Mouse (Mus musculus): Measurements from ENCODE around the gene Exoc3l4. TPM values are rescaled to one million over a fixed set of nuclear protein-coding genes. Genes with fewer than 3 reads are reported as not detected.
A peak's percentile ranks its signal among the peaks of the same experiment; 100 is the strongest.

Gene Exoc3l4
- polyA plus RNA-seq, 1 experiment from 2014 or later = 1.9 TPM

GRCm38 (mm10) chr12:111441523-111441922 lies 24.7 kb downstream of the Exoc3l4 start:
- H3K4me3 ChIP-seq = no peak overlapping the region
- H3K9ac ChIP-seq = no peak overlapping the region
- peaks cover 52% of the 10 kb centered on the region for H3K27me3 ChIP-seq (replicated peaks)
- H3K36me3 ChIP-seq (replicated peaks) = no peaks in the 10 kb centered on the region
- no peak overlapping the region for H3K27ac ChIP-seq
- peaks cover 18% of the 10 kb centered on the region for H3K4me1 ChIP-seq
- no peaks in the 10 kb centered on the region for H3K9me3 ChIP-seq
- no peak for ATAC-seq (replicated peaks)
- no peak overlapping the region for H3K4me2 ChIP-seq
- 64% methylated on average over 3 of the region's 3 CpGs for WGBS

GRCm38 (mm10) chr12:111442309-111443010 lies 25.6 kb downstream of the Exoc3l4 start, which contains the start of gene Tnfaip2:
Tnfaip2 (plus strand) TSS chr12:111442469.
- Histone ChIP-seq H3K27me3 (replicated peaks) (peaks cover 61% of the 10 kb centered on the region), H3K27ac (no peak within 1 kb of the TSS), H3K9me3 (no peaks in the 10 kb centered on the region), H3K4me2 (peak within 1 kb of the TSS; percentile 62), H3K36me3 (replicated peaks) (no peaks in the 10 kb centered on the region), H3K4me3 (peak within 1 kb of the TSS; percentile 37), H3K9ac (no peak within 1 kb of the TSS), H3K4me1 (peaks cover 18% of the 10 kb centered on the region)
- peak; percentile 53 for ATAC-seq (replicated peaks)
- WGBS = 1% methylated on average over 48 of the region's 48 CpGs

GRCm38 (mm10) chr12:111443011-111443870 lies 26.4 kb downstream of the Exoc3l4 start:
- WGBS = 15% methylated on average over 15 of the region's 15 CpGs
- ATAC-seq (replicated peaks) = no peak
- Histone ChIP-seq H3K4me3 (peak overlapping the region; percentile 37; the same call in 1 of the 2 replicates), H3K36me3 (replicated peaks) (no peaks in the 10 kb centered on the region), H3K4me2 (peak overlapping the region; percentile 62), H3K4me1 (peaks cover 18% of the 10 kb centered on the region), H3K27me3 (replicated peaks) (peaks cover 69% of the 10 kb centered on the region), H3K9me3 (no peaks in the 10 kb centered on the region), H3K27ac (no peak overlapping the region), H3K9ac (no peak overlapping the region)

- Histone ChIP-seq H3K27me3 (replicated peaks) (peaks cover 78% of the 10 kb centered on the region), H3K36me3 (replicated peaks) (no peaks in the 10 kb centered on the region), H3K4me2 (no peak overlapping the region), H3K4me1 (peaks cover 18% of the 10 kb centered on the region), H3K27ac (no peak overlapping the region), H3K9me3 (no peaks in the 10 kb centered on the region), H3K4me3 (no peak overlapping the region), H3K9ac (no peak overlapping the region)
- ATAC-seq (replicated peaks) = no peak
- 23% methylated on average over 10 of the region's 10 CpGs for WGBS
These were observed 27.4 kb downstream of the Exoc3l4 start for GRCm38 (mm10) chr12:111443921-111444831.

GRCm38 (mm10) chr12:111445161-111445889 lies 28.5 kb downstream of the Exoc3l4 start:
- H3K9ac ChIP-seq = no peak overlapping the region
- ATAC-seq (replicated peaks) = no peak
- H3K4me1 ChIP-seq = peaks cover 18% of the 10 kb centered on the region
- no peak overlapping the region for H3K27ac ChIP-seq
- H3K4me3 ChIP-seq = peak overlapping the region; percentile 27
- WGBS = 4% methylated on average over 51 of the region's 52 CpGs
- no peaks in the 10 kb centered on the region for H3K36me3 ChIP-seq (replicated peaks)
- peaks cover 88% of the 10 kb centered on the region for H3K27me3 ChIP-seq (replicated peaks)
- H3K9me3 ChIP-seq = no peaks in the 10 kb centered on the region
- H3K4me2 ChIP-seq = peak overlapping the region; percentile 43

- WGBS = 5% methylated on average over 27 of the region's 27 CpGs
- peak overlapping the region; percentile 27 for H3K4me3 ChIP-seq
- H3K36me3 ChIP-seq (replicated peaks) = no peaks in the 10 kb centered on the region
- H3K9me3 ChIP-seq = no peaks in the 10 kb centered on the region
- no peak for ATAC-seq (replicated peaks)
- H3K27ac ChIP-seq = no peak overlapping the region
- H3K27me3 ChIP-seq (replicated peaks) = peaks cover 93% of the 10 kb centered on the region
- H3K4me2 ChIP-seq = peak overlapping the region; percentile 43
- H3K4me1 ChIP-seq = peaks cover 18% of the 10 kb centered on the region
- no peak overlapping the region for H3K9ac ChIP-seq
These were observed 29.2 kb downstream of the Exoc3l4 start for GRCm38 (mm10) chr12:111445890-111446613.

- H3K27ac ChIP-seq = no peak overlapping the region
- no peak overlapping the region for H3K4me3 ChIP-seq
- no peak overlapping the region for H3K4me2 ChIP-seq
- no peak overlapping the region for H3K9ac ChIP-seq
- WGBS = 16% methylated on average over 5 of the region's 5 CpGs
- ATAC-seq (replicated peaks) = no peak; the same call in 1 of the 2 replicates
- H3K27me3 ChIP-seq (replicated peaks) = peaks cover 95% of the 10 kb centered on the region
- H3K9me3 ChIP-seq = no peaks in the 10 kb centered on the region
- H3K36me3 ChIP-seq (replicated peaks) = no peaks in the 10 kb centered on the region
- H3K4me1 ChIP-seq = peaks cover 18% of the 10 kb centered on the region
These were observed 29.9 kb downstream of the Exoc3l4 start for GRCm38 (mm10) chr12:111446745-111447144.

- WGBS = 10% methylated on average over 9 of the region's 9 CpGs
- Histone ChIP-seq H3K27ac (no peak overlapping the region), H3K4me1 (peaks cover 13% of the 10 kb centered on the region), H3K9me3 (no peaks in the 10 kb centered on the region), H3K36me3 (replicated peaks) (no peaks in the 10 kb centered on the region), H3K27me3 (replicated peaks) (peaks cover 94% of the 10 kb centered on the region), H3K4me2 (no peak overlapping the region), H3K9ac (no peak overlapping the region), H3K4me3 (no peak overlapping the region)
- no peak for ATAC-seq (replicated peaks)
These were observed 30.5 kb downstream of the Exoc3l4 start for GRCm38 (mm10) chr12:111447350-111447749.

GRCm38 (mm10) chr12:111447898-111448760 lies 31.3 kb downstream of the Exoc3l4 start:
- ATAC-seq (replicated peaks) = no peak

GRCm38 (mm10) chr12:111448931-111449705 lies 32.3 kb downstream of the Exoc3l4 start:
- Histone ChIP-seq H3K4me3 (no peak overlapping the region), H3K27me3 (replicated peaks) (peaks cover 77% of the 10 kb centered on the region), H3K27ac (no peak overlapping the region), H3K9ac (no peak overlapping the region), H3K36me3 (replicated peaks) (no peaks in the 10 kb centered on the region), H3K9me3 (no peaks in the 10 kb centered on the region), H3K4me1 (peaks cover 8% of the 10 kb centered on the region), H3K4me2 (no peak overlapping the region)
- 18% methylated on average over 14 of the region's 14 CpGs for WGBS
- no peak for ATAC-seq (replicated peaks)

More at GRCm38 (mm10) chr12:111447898-111448760, 31.3 kb downstream of the Exoc3l4 start:
- Histone ChIP-seq H3K4me1 (peaks cover 8% of the 10 kb centered on the region), H3K27ac (no peak overlapping the region), H3K9me3 (no peaks in the 10 kb centered on the region), H3K4me3 (no peak overlapping the region), H3K9ac (no peak overlapping the region), H3K27me3 (replicated peaks) (peaks cover 86% of the 10 kb centered on the region), H3K36me3 (replicated peaks) (no peaks in the 10 kb centered on the region), H3K4me2 (no peak overlapping the region)
- 17% methylated on average over 22 of the region's 22 CpGs for WGBS

All from midbrain, embryonic 15.5 days (tissue).